Mouse (Mus musculus) heart, postnatal 36 days (tissue): ENCODE data around the gene Pga5. TPM values are rescaled to one million over a fixed set of nuclear protein-coding genes. Genes with fewer than 3 reads are reported as not detected.

Source experiments
- total RNA-seq, 2 experiments: library from RNA; stranded (reverse); gene quantifications; 2 replicates each; pipeline ENCODE4 v1.2.3; 2021

The Pga5 gene
- total RNA-seq, 2 experiments from 2014 or later: not detected

Other genes with a start within 250 kb of the Pga5 start
- 1 to 10 TPM; 1.0 to 1.1 TPM for gene Lrrc10b, start 220.6 kb downstream of the Pga5 start, total RNA-seq
- gene Ppp1r32, start 195.1 kb downstream of the Pga5 start, total RNA-seq: under 1 TPM; 0.19 to 0.61 TPM
- gene Cpsf7, start 152.8 kb downstream of the Pga5 start, total RNA-seq: 10 to 100 TPM; 24.5 to 25.4 TPM
- gene Sdhaf2, start 151.9 kb downstream of the Pga5 start, total RNA-seq: 10 to 100 TPM; 69.0 to 81.9 TPM
- 1 to 10 TPM; 4.7 to 6.0 TPM for gene Tmem216, start 121.8 kb downstream of the Pga5 start, total RNA-seq
- 10 to 100 TPM; 13.1 to 13.2 TPM for gene Cyb561a3, start 100.9 kb downstream of the Pga5 start, total RNA-seq
- gene Tmem138, start 100.7 kb downstream of the Pga5 start, total RNA-seq: 1 to 10 TPM; 2.6 to 3.1 TPM
- gene Ddb1, start 72.7 kb downstream of the Pga5 start, total RNA-seq: 100 to 1,000 TPM; 161 to 172 TPM
- gene Tkfc, start 72.4 kb downstream of the Pga5 start, total RNA-seq: 1 to 10 TPM; 9.0 to 9.2 TPM
- not detected for gene Vwce, start 43.9 kb downstream of the Pga5 start, total RNA-seq
- gene Vps37c, start 10.7 kb upstream of the Pga5 start, total RNA-seq: 10 to 100 TPM; 19.2 to 21.0 TPM
- under 1 TPM; 0.14 to 0.28 TPM for gene Cd5, start 60.9 kb upstream of the Pga5 start, total RNA-seq
- gene Cd6, start 152.0 kb upstream of the Pga5 start, total RNA-seq: under 1 TPM; 0.08 to 0.31 TPM
- 1 to 10 TPM; 2.2 to 2.4 TPM for gene Slc15a3, start 161.7 kb upstream of the Pga5 start, total RNA-seq
- gene Tmem132a, start 191.9 kb upstream of the Pga5 start, total RNA-seq: 10 to 100 TPM; 12.4 to 14.8 TPM
- gene Tmem109, start 203.9 kb upstream of the Pga5 start, total RNA-seq: 100 to 1,000 TPM in 1 of 2 experiments, 10 to 100 TPM in 1; 97.4 to 107 TPM
- 100 to 1,000 TPM; 218 to 273 TPM for gene Prpf19, start 217.2 kb upstream of the Pga5 start, total RNA-seq
- not detected for gene Zp1, start 242.6 kb upstream of the Pga5 start, total RNA-seq